Mouse (Mus musculus) G1E (cell line): ENCODE measurements around the gene Gm17662.

Experiments used
- CTCF ChIP-seq: IDR thresholded peaks from 2 replicates; pipeline ENCODE4 v1.5.1; 2012; ENCODE audit warnings: low read depth, low read length, inconsistent platforms, mixed read lengths
- POLR2AphosphoS5 ChIP-seq: IDR thresholded peaks from 2 replicates; pipeline ENCODE4 v1.6.1; 2012; ENCODE audit warnings: low read depth, low read length, inconsistent platforms; ENCODE audit not compliant: insufficient replicate concordance

GRCm38 (mm10) chr4:104888499-104889262 lies 31.6 kb downstream of the Gm17662 start:
- TF ChIP-seq POLR2AphosphoS5 (no peak), CTCF (no peak)
